Comparison of ENCODE assay signal across 10 mouse cellular contexts in the genomic region with DNA sequence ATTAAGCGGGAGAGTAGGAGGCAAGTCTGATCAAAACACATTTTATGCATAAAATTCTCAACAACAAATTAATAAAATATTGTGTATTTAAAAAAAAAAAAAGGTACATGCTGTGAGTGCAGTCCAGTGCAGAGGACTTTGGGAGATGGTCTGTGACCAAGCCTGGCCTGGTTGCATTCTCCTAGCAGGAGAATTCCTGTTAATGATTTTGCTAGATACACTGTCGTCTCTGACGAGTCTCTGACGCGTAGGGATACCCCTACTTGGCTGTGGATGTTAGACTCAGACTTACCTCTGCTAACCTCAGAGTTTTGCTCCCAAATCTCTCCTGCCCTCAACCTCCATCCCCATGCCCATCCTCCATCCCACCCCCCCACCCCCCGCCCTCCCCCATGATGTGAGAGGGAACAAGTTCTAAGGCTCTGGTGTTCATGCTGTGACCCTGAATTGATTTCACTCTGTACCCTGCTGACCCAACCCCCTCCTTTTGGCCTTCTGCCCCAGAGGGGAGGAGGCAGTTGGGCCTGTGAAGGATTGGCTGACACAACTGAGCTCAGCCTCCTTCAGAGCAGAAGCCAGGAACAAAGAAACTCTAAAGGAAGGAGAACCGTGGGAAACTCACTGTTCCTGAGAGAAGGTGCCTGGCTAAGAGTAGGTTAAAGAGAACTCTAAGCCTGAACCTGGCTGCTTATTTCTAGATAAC. TPM values are rescaled to one million over a fixed set of nuclear protein-coding genes. Genes with fewer than 3 reads are reported as not detected.
DNase-seq lines count a peak whose midpoint lies in the region; ATAC-seq and TF ChIP-seq lines count a peak whose summit lies in the region.
"Had no signal": no experiment of that assay in that cellular context is flagged by ENCODE, and none has a peak within 500 bp of the region (broad histone marks: within the 10 kb centered on the region; RNA-seq: fewer than 3 reads in every experiment).

A gene (plus strand): TSS at position 580 of the 703 bp plus-strand sequence.

- no peaks in the 10 kb centered on the region for H3K36me3 ChIP-seq in forebrain, embryonic 16.5 days (ENCODE audit: control insufficient read depth, insufficient read depth)
- no peaks in the 10 kb centered on the region for H3K36me3 ChIP-seq in liver, postnatal 0 days (replicated peaks; ENCODE audit: insufficient read depth, low read length)
- H3K36me3 ChIP-seq: neural tube, embryonic 13.5 days had no signal

- no peaks in the 10 kb centered on the region for H3K9me3 ChIP-seq in forebrain, embryonic 16.5 days (ENCODE audit: control insufficient read depth, low read length)
- H3K9me3 ChIP-seq in liver, postnatal 0 days (ENCODE audit: low read length) = no peaks in the 10 kb centered on the region
- H3K9me3 ChIP-seq: neural tube, embryonic 13.5 days had no signal

- TF ChIP-seq CTCF in liver, postnatal 0 days (IDR thresholded peaks at IDR 0.05; ENCODE audit: low read depth) = no peak

- H3K9ac ChIP-seq in forebrain, embryonic 16.5 days (replicated peaks; ENCODE audit: low read depth, low read length) = no peak within 1 kb of the TSS
- peak within 1 kb of the TSS; percentile 62 for H3K9ac ChIP-seq in liver, postnatal 0 days (replicated peaks)
- H3K9ac ChIP-seq: neural tube, embryonic 13.5 days had no signal

- no peak within 1 kb of the TSS for H3K4me3 ChIP-seq in forebrain, embryonic 16.5 days (replicated peaks; ENCODE audit: low read length)
- H3K4me3 ChIP-seq in liver, postnatal 0 days (ENCODE audit: low read depth, low read length) = peak within 1 kb of the TSS; percentile 45
- H3K4me3 ChIP-seq: neural tube, embryonic 13.5 days had no signal

- 19% methylated on average over 7 of the region's 7 CpGs for WGBS in forebrain, embryonic 16.5 days
- 38% methylated on average over 7 of the region's 7 CpGs for WGBS in liver, postnatal 0 days (ENCODE audit: insufficient replicate concordance)

- no peak within 1 kb of the TSS for H3K27ac ChIP-seq in forebrain, embryonic 16.5 days (ENCODE audit: low read length)
- peak within 1 kb of the TSS; percentile 93 for H3K27ac ChIP-seq in liver, postnatal 0 days (ENCODE audit: low read depth)
- H3K27ac ChIP-seq: neural tube, embryonic 13.5 days had no signal

- peak; percentile 6 for DNase-seq in cerebellum, adult 11 months
- peak; percentile 71 for DNase-seq in adrenal gland, adult 2 months
- DNase-seq in layer of hippocampus, adult 9-10 months (ENCODE audit: low spot score) = peak; percentile 5
- DNase-seq in liver, postnatal 0 days = peak; percentile 86
- DNase-seq in urinary bladder, postnatal 36 days (ENCODE audit: low spot score in 2 of 2) = peak; percentile 40 to 61
- DNase-seq in thymus, postnatal 0 days (ENCODE audit: low spot score) = no peak

- no peaks in the 10 kb centered on the region for H3K27me3 ChIP-seq in forebrain, embryonic 16.5 days (replicated peaks; ENCODE audit: control insufficient read depth, insufficient read depth, low read length)
- no peaks in the 10 kb centered on the region for H3K27me3 ChIP-seq in liver, postnatal 0 days (ENCODE audit: insufficient read depth, low read length)
- H3K27me3 ChIP-seq: neural tube, embryonic 13.5 days had no signal

- no peaks in the 10 kb centered on the region for H3K4me1 ChIP-seq in forebrain, embryonic 16.5 days (replicated peaks; ENCODE audit: control insufficient read depth, insufficient read depth, low read length)
- H3K4me1 ChIP-seq in liver, postnatal 0 days (ENCODE audit: insufficient read depth) = peaks cover 12% of the 10 kb centered on the region

- no peak for ATAC-seq in cerebellum, adult (ENCODE audit: insufficient number of reproducible peaks, low FRiP score, low TSS enrichment)
- ATAC-seq in forebrain, embryonic 16.5 days = peak; percentile 36; the same call in 1 of the 2 replicates
- peak; percentile 91 for ATAC-seq in liver, postnatal 0 days

- no peak within 1 kb of the TSS for H3K4me2 ChIP-seq in forebrain, embryonic 16.5 days (ENCODE audit: low read length)
- peak within 1 kb of the TSS; percentile 67 for H3K4me2 ChIP-seq in liver, postnatal 0 days (ENCODE audit: low read depth, low read length)
- H3K4me2 ChIP-seq: neural tube, embryonic 13.5 days had no signal

- TF ChIP-seq EP300 in liver, postnatal 0 days (IDR thresholded peaks at IDR 0.05; ENCODE audit: low read depth) = peak; percentile 71

RNA-seq across cellular contexts. Expression of the gene that starts here (rescaled TPM):
- total RNA-seq in adrenal gland, adult 2 months (2021) = 1 to 10 TPM; 1.5 to 2.0 TPM
- 0.17 and 0.35 TPM in 2 replicates for polyA plus RNA-seq in adrenal gland, adult 2 months (2012; rRNA removed)
- 1.7 and 2.2 TPM in 2 replicates for polyA plus RNA-seq in forebrain, embryonic 16.5 days (2015; fragmentation: Nextera tagmentation; extraction: Ambion mirVana)
- polyA plus RNA-seq in liver, postnatal 0 days (2015; fragmentation: Nextera tagmentation; extraction: Ambion mirVana) = 33.5 and 37.6 TPM in 2 replicates
- 0.05 TPM in 1 of 2 replicates, not detected in the other for polyA plus RNA-seq in thymus, postnatal 0 days (2015; fragmentation: Nextera tagmentation; extraction: Ambion mirVana)
- total RNA-seq: hematopoietic stem cell, adult 5-6 weeks had no signal

Comparison
In these comparisons a context has a peak if more than half of its experiments do, and no peak if none do; other contexts are left out.
1. RNA of the gene that starts here (polyA plus RNA-seq): 33.5 to 37.6 TPM in liver, postnatal 0 days; 1.7 to 2.2 TPM in forebrain, embryonic 16.5 days, 0.17 to 0.35 TPM in adrenal gland, adult 2 months and 0.05 TPM in thymus, postnatal 0 days; every median in the first group is over 10 times any median in the second.